Mouse (Mus musculus) G1E (cell line): ENCODE data around the gene Mthfd2l.

ENCODE experiments used
- CTCF ChIP-seq: IDR thresholded peaks from 2 replicates; pipeline ENCODE4 v1.5.1; 2012; ENCODE audit warnings: low read depth, low read length, inconsistent platforms, mixed read lengths
- GATA2 ChIP-seq: IDR thresholded peaks from 2 replicates; pipeline ENCODE4 v1.6.1; 2012; ENCODE audit warnings: low read depth, low read length, inconsistent platforms, borderline replicate concordance
- TAL1 ChIP-seq: conservative IDR thresholded peaks from 2 replicates; pipeline ENCODE4 v1.6.1; 2012; ENCODE audit warnings: low read depth, low read length, inconsistent platforms, mixed read lengths

- no peak for TF ChIP-seq GATA2
- no peak for TF ChIP-seq CTCF
- TF ChIP-seq TAL1: no peak
Observed at GRCm38 (mm10) chr5:91027840-91028239, 96.9 kb downstream of the Mthfd2l start.
